Mouse (Mus musculus): ENCODE measurements around the gene Elf2. TPM values are rescaled to one million over a fixed set of nuclear protein-coding genes. Genes with fewer than 3 reads are reported as not detected.
A peak's percentile ranks its signal among the peaks of the same experiment; 100 is the strongest.

Elf2 gene
- 83.2 and 87.8 TPM in 2 replicates for polyA plus RNA-seq (2012; rRNA removed)

DNA sequence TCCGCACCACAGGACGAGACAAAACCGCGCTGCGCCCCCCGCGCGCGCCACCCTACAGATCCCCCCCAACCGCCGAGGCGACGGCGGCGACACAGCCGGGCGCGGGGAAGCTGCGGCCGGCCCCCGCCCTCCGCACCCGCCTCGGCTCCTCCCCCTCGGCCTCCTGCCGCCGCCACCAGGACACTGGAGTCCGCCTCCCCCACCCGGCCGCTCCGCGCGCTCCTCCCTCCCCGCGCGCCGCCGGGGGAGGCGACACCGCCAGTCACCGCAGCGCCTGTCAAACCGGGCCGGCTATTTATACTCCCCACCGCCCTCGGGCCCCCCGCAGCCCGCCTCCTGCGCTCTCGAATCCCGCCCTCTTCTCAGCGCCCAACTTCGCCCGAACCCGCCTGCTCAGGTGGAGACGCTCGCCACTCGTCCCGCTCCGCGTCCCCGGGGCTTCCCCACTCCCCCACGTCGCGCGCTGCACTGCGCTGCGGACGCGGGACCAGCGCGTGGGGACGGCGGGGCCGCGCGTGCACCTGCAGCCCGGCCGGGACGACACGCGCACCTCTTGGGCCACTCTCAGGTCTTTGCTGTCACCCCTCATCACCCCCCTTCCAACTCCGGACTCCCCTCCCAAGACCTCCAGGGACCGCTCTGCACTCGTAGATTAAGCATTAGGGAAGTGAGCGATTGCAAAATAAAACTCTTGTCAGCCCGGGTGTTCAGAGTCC is at the start of gene Elf2:
Elf2 (minus strand) TSS at position 112 of the 716 bp plus-strand sequence.
- peaks cover 11% of the 10 kb centered on the region for H3K4me1 ChIP-seq (ENCODE audit: control insufficient read depth, insufficient read depth, low read length)
- no peaks in the 10 kb centered on the region for H3K27me3 ChIP-seq (ENCODE audit: control insufficient read depth, insufficient read depth, low read length)
- TF ChIP-seq POLR2A (IDR thresholded peaks at IDR 0.05; ENCODE audit: control insufficient read depth, low read depth, low read length) (no peak), CTCF (IDR thresholded peaks at IDR 0.05; ENCODE audit: control insufficient read depth, insufficient read depth, insufficient replicate concordance, low read depth, low read length) (no peak)

DNA sequence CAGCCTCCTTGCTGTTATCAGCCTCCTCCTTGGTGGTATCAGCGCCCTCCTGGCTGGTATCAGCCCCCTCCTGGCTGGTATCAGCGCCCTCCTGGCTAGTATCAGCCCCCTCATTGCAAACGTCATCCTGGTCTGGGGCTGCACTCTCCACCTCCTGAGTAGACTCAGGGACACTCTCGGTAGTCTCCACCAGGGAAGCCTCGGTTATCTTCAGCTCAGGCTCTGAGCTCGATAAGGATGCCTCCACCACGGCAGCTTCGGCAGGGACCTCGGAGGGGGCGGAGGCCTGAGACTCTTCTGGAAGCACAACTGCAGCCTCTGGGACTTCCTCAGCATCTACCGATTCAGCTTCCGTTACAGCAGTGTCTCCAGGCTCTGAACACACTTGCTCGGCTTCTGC is 48.4 kb upstream of the Elf2 start:
- peaks cover 8% of the 10 kb centered on the region for H3K4me1 ChIP-seq (ENCODE audit: control insufficient read depth, insufficient read depth, low read length)
- H3K36me3 ChIP-seq (ENCODE audit: control insufficient read depth, insufficient read depth, low read length): no peaks in the 10 kb centered on the region
- H3K27me3 ChIP-seq (ENCODE audit: control insufficient read depth, insufficient read depth, low read length): no peaks in the 10 kb centered on the region
- no peak overlapping the region; the same call in 1 of the 2 replicates for H3K27ac ChIP-seq (ENCODE audit: control insufficient read depth, insufficient read depth, low read depth, low read length)
- 0 out of 2 replicates have a peak, but pooled peaks have one; percentile 15 for TF ChIP-seq POLR2A (IDR thresholded peaks at IDR 0.05; ENCODE audit: control insufficient read depth, low read depth, low read length)
- TF ChIP-seq CTCF (IDR thresholded peaks at IDR 0.05; ENCODE audit: control insufficient read depth, insufficient read depth, insufficient replicate concordance, low read depth, low read length): no peak
- no peak overlapping the region for H3K4me3 ChIP-seq (ENCODE audit: control insufficient read depth, low read depth, low read length)

More for the DNA sequence above, at the start of gene Elf2:
- Histone ChIP-seq H3K36me3 (ENCODE audit: control insufficient read depth, insufficient read depth, low read length) (no peaks in the 10 kb centered on the region), H3K4me3 (ENCODE audit: control insufficient read depth, low read depth, low read length) (peak within 1 kb of the TSS; percentile 83), H3K27ac (ENCODE audit: control insufficient read depth, insufficient read depth, low read depth, low read length) (peak within 1 kb of the TSS; percentile 96)

DNA sequence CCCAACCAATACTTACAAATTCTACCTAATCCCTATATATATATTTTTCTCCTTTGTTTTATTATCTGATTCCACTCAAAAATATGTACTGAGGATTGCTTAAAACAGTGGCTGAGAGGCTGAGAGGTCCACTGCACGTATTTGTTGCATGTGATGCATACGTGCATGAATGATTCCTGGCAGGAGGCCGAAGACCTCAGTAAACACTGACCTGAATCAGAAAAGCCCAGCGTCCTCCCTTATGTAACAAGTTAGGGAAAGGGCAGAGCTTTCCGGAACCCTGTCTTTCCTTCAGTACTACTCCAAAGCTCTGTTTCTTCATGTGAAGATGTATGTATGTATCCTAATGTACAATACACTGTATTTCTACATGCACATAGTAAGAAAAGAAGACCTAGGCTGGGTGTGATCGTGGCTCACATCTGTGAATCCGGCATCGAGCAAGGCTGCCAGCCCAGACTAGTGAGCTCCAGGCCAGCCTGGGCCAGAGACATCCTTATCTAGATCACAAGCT is 47.5 kb upstream of the Elf2 start:
- H3K4me1 ChIP-seq (ENCODE audit: control insufficient read depth, insufficient read depth, low read length): peaks cover 8% of the 10 kb centered on the region
- H3K27me3 ChIP-seq (ENCODE audit: control insufficient read depth, insufficient read depth, low read length): no peaks in the 10 kb centered on the region
- no peak overlapping the region for H3K4me3 ChIP-seq (ENCODE audit: control insufficient read depth, low read depth, low read length)
- no peak overlapping the region for H3K27ac ChIP-seq (ENCODE audit: control insufficient read depth, insufficient read depth, low read depth, low read length)
- H3K36me3 ChIP-seq (ENCODE audit: control insufficient read depth, insufficient read depth, low read length): no peaks in the 10 kb centered on the region
- TF ChIP-seq CTCF (IDR thresholded peaks at IDR 0.05; ENCODE audit: control insufficient read depth, insufficient read depth, insufficient replicate concordance, low read depth, low read length) (no peak), POLR2A (IDR thresholded peaks at IDR 0.05; ENCODE audit: control insufficient read depth, low read depth, low read length) (no peak)

DNA sequence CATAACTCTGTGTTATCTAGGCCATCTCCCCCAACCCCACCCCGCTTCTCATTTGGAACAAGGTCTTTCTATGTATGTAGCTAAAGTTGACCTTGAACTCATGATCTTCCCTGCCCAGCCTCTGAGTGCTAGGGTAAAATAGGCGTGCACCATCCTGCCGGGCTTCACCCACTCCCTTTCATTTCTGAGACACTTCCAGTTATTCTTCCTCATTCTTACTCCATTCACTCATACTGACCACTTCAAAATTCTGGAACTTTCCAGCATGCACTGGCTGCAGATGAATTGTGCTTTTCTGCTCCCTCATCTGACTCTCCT is 46.6 kb upstream of the Elf2 start:
- no peak for TF ChIP-seq POLR2A (IDR thresholded peaks at IDR 0.05; ENCODE audit: control insufficient read depth, low read depth, low read length)
- TF ChIP-seq CTCF (IDR thresholded peaks at IDR 0.05; ENCODE audit: control insufficient read depth, insufficient read depth, insufficient replicate concordance, low read depth, low read length): no peak

DNA sequence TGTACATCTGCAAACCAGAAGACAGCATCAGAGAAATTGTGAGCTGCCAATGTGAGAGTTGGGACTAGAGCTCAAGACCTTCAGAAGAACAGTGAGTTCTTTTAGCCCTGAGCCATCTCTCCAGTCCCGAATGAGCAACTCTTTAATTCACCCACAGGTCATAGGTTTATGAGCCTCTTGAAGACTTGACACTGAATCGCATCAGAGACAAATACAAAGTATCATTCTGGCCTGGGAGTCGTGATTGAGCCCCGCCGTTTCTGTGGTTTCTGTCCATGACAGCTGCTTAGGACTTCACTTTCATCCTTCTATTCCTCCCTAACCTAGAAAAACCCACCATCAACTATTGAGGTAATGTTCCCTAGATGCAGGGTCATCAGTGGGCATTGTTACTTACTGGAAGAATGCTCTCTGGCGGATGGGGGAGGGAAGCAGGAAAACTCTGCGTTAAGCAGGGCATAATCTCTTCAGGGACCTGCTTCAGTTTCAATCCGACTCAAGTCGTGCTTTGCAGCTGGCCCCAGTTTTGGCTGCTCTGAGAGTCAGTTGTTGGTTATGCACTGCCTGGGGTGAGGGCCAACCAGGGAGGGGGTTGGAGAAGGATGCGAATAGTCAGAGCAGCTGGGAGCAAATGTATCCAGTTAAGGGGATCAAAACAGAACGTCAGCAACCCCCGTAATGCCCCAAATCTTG is 46.1 kb upstream of the Elf2 start:
- H3K4me3 ChIP-seq (ENCODE audit: control insufficient read depth, low read depth, low read length): no peak overlapping the region
- H3K27me3 ChIP-seq (ENCODE audit: control insufficient read depth, insufficient read depth, low read length): no peaks in the 10 kb centered on the region
- peak overlapping the region; percentile 8; the same call in 1 of the 2 replicates for H3K27ac ChIP-seq (ENCODE audit: control insufficient read depth, insufficient read depth, low read depth, low read length)
- H3K4me1 ChIP-seq (ENCODE audit: control insufficient read depth, insufficient read depth, low read length): peaks cover 8% of the 10 kb centered on the region
- no peak for TF ChIP-seq CTCF (IDR thresholded peaks at IDR 0.05; ENCODE audit: control insufficient read depth, insufficient read depth, insufficient replicate concordance, low read depth, low read length)
- no peak for TF ChIP-seq POLR2A (IDR thresholded peaks at IDR 0.05; ENCODE audit: control insufficient read depth, low read depth, low read length)
- H3K36me3 ChIP-seq (ENCODE audit: control insufficient read depth, insufficient read depth, low read length): no peaks in the 10 kb centered on the region

More for the DNA sequence above, 46.6 kb upstream of the Elf2 start:
- H3K27me3 ChIP-seq (ENCODE audit: control insufficient read depth, insufficient read depth, low read length): no peaks in the 10 kb centered on the region
- peaks cover 8% of the 10 kb centered on the region for H3K4me1 ChIP-seq (ENCODE audit: control insufficient read depth, insufficient read depth, low read length)
- H3K27ac ChIP-seq (ENCODE audit: control insufficient read depth, insufficient read depth, low read depth, low read length): peak overlapping the region; percentile 8; the same call in 1 of the 2 replicates
- H3K36me3 ChIP-seq (ENCODE audit: control insufficient read depth, insufficient read depth, low read length): no peaks in the 10 kb centered on the region
- no peak overlapping the region for H3K4me3 ChIP-seq (ENCODE audit: control insufficient read depth, low read depth, low read length)

DNA sequence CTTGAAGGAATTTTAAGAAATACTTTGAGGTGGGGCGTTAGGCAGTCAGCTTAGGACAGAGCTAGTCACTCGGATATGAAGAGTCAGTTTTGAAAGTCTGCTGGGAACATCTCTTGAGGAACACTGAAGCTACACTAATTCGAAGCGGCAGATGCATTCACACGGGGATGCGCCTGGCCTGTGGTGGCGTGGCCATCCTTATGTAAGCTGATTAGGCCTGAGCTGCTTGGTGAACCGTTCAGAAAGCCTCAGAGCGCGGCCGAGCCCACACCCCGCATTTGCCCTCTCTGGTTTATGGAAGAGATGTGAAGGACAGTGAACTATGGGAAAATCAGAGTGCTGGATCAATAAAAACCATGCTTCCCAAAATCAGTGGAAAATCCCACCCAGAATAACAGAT is 42.9 kb upstream of the Elf2 start:
- no peaks in the 10 kb centered on the region for H3K36me3 ChIP-seq (ENCODE audit: control insufficient read depth, insufficient read depth, low read length)
- H3K4me3 ChIP-seq (ENCODE audit: control insufficient read depth, low read depth, low read length): no peak overlapping the region
- no peak overlapping the region for H3K27ac ChIP-seq (ENCODE audit: control insufficient read depth, insufficient read depth, low read depth, low read length)
- TF ChIP-seq CTCF (IDR thresholded peaks at IDR 0.05; ENCODE audit: control insufficient read depth, insufficient read depth, insufficient replicate concordance, low read depth, low read length) (no peak), POLR2A (IDR thresholded peaks at IDR 0.05; ENCODE audit: control insufficient read depth, low read depth, low read length) (no peak)
- H3K4me1 ChIP-seq (ENCODE audit: control insufficient read depth, insufficient read depth, low read length): peaks cover 8% of the 10 kb centered on the region
- H3K27me3 ChIP-seq (ENCODE audit: control insufficient read depth, insufficient read depth, low read length): no peaks in the 10 kb centered on the region

DNA sequence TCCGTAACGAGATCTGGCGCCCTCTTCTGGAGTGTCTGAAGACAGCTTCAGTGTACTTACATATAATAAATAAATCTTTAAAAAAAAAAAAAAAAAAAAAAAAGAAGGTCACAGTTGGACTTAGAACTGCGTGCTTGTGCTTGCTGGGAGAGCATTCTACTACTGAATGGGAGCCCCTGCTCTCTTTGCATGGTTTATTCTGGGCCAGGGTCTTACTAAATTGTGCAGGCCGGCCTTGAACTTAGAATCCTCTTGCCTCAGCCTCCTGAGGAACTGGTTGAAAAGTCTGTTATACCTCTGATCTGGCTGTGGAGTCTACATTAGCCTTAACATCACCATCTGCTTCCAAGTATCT is 40.2 kb upstream of the Elf2 start:
- Histone ChIP-seq H3K4me3 (ENCODE audit: control insufficient read depth, low read depth, low read length) (no peak overlapping the region), H3K27me3 (ENCODE audit: control insufficient read depth, insufficient read depth, low read length) (no peaks in the 10 kb centered on the region), H3K36me3 (ENCODE audit: control insufficient read depth, insufficient read depth, low read length) (no peaks in the 10 kb centered on the region), H3K4me1 (ENCODE audit: control insufficient read depth, insufficient read depth, low read length) (peaks cover 5% of the 10 kb centered on the region), H3K27ac (ENCODE audit: control insufficient read depth, insufficient read depth, low read depth, low read length) (no peak overlapping the region)
- no peak for TF ChIP-seq CTCF (IDR thresholded peaks at IDR 0.05; ENCODE audit: control insufficient read depth, insufficient read depth, insufficient replicate concordance, low read depth, low read length)
- TF ChIP-seq POLR2A (IDR thresholded peaks at IDR 0.05; ENCODE audit: control insufficient read depth, low read depth, low read length): no peak

Data from testis, adult 2 months (tissue).